Comparison of ENCODE assay signal across 9 mouse cellular contexts in genomic region chr13:63261676-63262075, GRCm38 (mm10).
A peak's percentile ranks its signal among the peaks of the same experiment; 100 is the strongest.
DNase-seq lines count a peak whose midpoint lies in the region; ATAC-seq and TF ChIP-seq lines count a peak whose summit lies in the region.
"Had no signal": no experiment of that assay in that cellular context is flagged by ENCODE, and none has a peak within 500 bp of the region (broad histone marks: within the 10 kb centered on the region; RNA-seq: fewer than 3 reads in every experiment).

No protein-coding gene starts in this region.

- H3K27me3 ChIP-seq in heart, embryonic 14.5 days (ENCODE audit: control insufficient read depth, insufficient read depth, low read length): no peaks in the 10 kb centered on the region
- H3K27me3 ChIP-seq in embryonic facial prominence, embryonic 14.5 days (replicated peaks; ENCODE audit: control insufficient read depth, insufficient read depth, low read length): no peaks in the 10 kb centered on the region
- H3K27me3 ChIP-seq: liver, embryonic 15.5 days had no signal

- no peak for ATAC-seq in heart, embryonic 14.5 days (ENCODE audit: insufficient number of reproducible peaks, insufficient read depth, low FRiP score, low read depth)
- ATAC-seq in embryonic facial prominence, embryonic 14.5 days (ENCODE audit: low read depth): no peak

- H3K9me3 ChIP-seq in heart, embryonic 14.5 days (ENCODE audit: control insufficient read depth, low read length): no peaks in the 10 kb centered on the region
- H3K9me3 ChIP-seq in embryonic facial prominence, embryonic 14.5 days (ENCODE audit: control insufficient read depth, low read length): no peaks in the 10 kb centered on the region
- H3K9me3 ChIP-seq: liver, embryonic 15.5 days had no signal

- H3K9ac ChIP-seq in heart, embryonic 14.5 days (ENCODE audit: low read length): peak overlapping the region; percentile 38; the same call in 1 of the 2 replicates
- H3K9ac ChIP-seq in embryonic facial prominence, embryonic 14.5 days (ENCODE audit: low read depth, low read length): no peak overlapping the region
- H3K9ac ChIP-seq: liver, embryonic 15.5 days had no signal

- peaks cover 38 to 68% of the 10 kb centered on the region in 2 experiments for H3K4me1 ChIP-seq in heart, embryonic 14.5 days (ENCODE audit: control insufficient read depth in 2 of 2, insufficient read depth in 2 of 2, low read length in 2 of 2)
- peaks cover 39% of the 10 kb centered on the region for H3K4me1 ChIP-seq in embryonic facial prominence, embryonic 14.5 days (ENCODE audit: control insufficient read depth, insufficient read depth, low read length)

- no peak overlapping the region for H3K4me3 ChIP-seq in heart, embryonic 14.5 days (ENCODE audit: control insufficient read depth in 1 of 2, insufficient read depth in 1 of 2, low read depth in 1 of 2, low read length in 2 of 2)
- no peak overlapping the region for H3K4me3 ChIP-seq in layer of hippocampus, adult 2 months
- H3K4me3 ChIP-seq in embryonic facial prominence, embryonic 14.5 days (ENCODE audit: low read depth, low read length): no peak overlapping the region
- H3K4me3 ChIP-seq: liver, embryonic 15.5 days had no signal

- H3K36me3 ChIP-seq in heart, embryonic 14.5 days (ENCODE audit: control insufficient read depth, insufficient read depth, low read length): peaks cover 28% of the 10 kb centered on the region
- H3K36me3 ChIP-seq in embryonic facial prominence, embryonic 14.5 days (ENCODE audit: control insufficient read depth, insufficient read depth, low read length): peaks cover 34% of the 10 kb centered on the region

- DNase-seq in heart, adult 11 months: no peak
- DNase-seq in layer of hippocampus, adult 2 months (ENCODE audit: low spot score in 2 of 2): no peak
- no peak for DNase-seq in layer of hippocampus, adult 9-10 months (ENCODE audit: low spot score)
- no peak for DNase-seq in embryonic facial prominence, embryonic 14.5 days (ENCODE audit: low spot score)
- DNase-seq in thymus, postnatal 10 days (ENCODE audit: low spot score in 2 of 2): peak; percentile 33 to 48
- DNase-seq in ovary, adult 18-20 months (ENCODE audit: low spot score): no peak
- DNase-seq: kidney, postnatal 4 days had no signal

- H3K4me2 ChIP-seq in heart, embryonic 14.5 days (ENCODE audit: low read length): peak overlapping the region; percentile 49; the same call in 1 of the 2 replicates
- no peak overlapping the region for H3K4me2 ChIP-seq in embryonic facial prominence, embryonic 14.5 days (ENCODE audit: low read depth, low read length)
- H3K4me2 ChIP-seq: liver, embryonic 15.5 days had no signal

- WGBS in heart, embryonic 14.5 days: 90% methylated on average over 3 of the region's 3 CpGs
- 85% methylated on average over 3 of the region's 3 CpGs for WGBS in embryonic facial prominence, embryonic 14.5 days

- TF ChIP-seq CTCF in layer of hippocampus, adult 2 months (conservative IDR thresholded peaks at IDR 0.05): no peak

- peak overlapping the region; percentile 92 to 94 for H3K27ac ChIP-seq in heart, embryonic 14.5 days (replicated peaks in 1 of 2; ENCODE audit: control insufficient read depth in 1 of 2, insufficient read depth in 1 of 2, low read depth in 2 of 2, low read length in 2 of 2)
- 0 out of 2 replicates have a peak overlapping the region, but pooled peaks have one; percentile 59 for H3K27ac ChIP-seq in layer of hippocampus, adult 2 months
- H3K27ac ChIP-seq in embryonic facial prominence, embryonic 14.5 days (replicated peaks; ENCODE audit: low read depth, low read length): peak overlapping the region; percentile 82
- H3K27ac ChIP-seq: liver, embryonic 15.5 days had no signal

Comparison
In these comparisons a context has a peak if more than half of its experiments do, and no peak if none do; other contexts are left out.
1. DNase-seq: peak in thymus, postnatal 10 days (2 of 2); none in heart, adult 11 months (single experiment), layer of hippocampus, adult 2 months (0 of 2), layer of hippocampus, adult 9-10 months (single experiment), embryonic facial prominence, embryonic 14.5 days (single experiment) and ovary, adult 18-20 months (single experiment).
2. Peak in every context shown above with its lines, with median percentiles within 50 percentile points of each other: H3K27ac ChIP-seq.